Mouse (Mus musculus): ENCODE results near the gene Dnah7a. TPM values are rescaled to one million over a fixed set of nuclear protein-coding genes. Genes with fewer than 3 reads are reported as not detected.

Dnah7a gene
- polyA plus RNA-seq, 1 experiment from 2014 or later = 2.8 TPM

GRCm38 (mm10) chr1:53358988-53359387 is 347.6 kb downstream of the Dnah7a start:
- H3K4me3 ChIP-seq (replicated peaks) = no peak overlapping the region
- no peaks in the 10 kb centered on the region for H3K36me3 ChIP-seq
- H3K4me2 ChIP-seq (replicated peaks) = no peak overlapping the region
- H3K27ac ChIP-seq (replicated peaks) = no peak overlapping the region
- no peaks in the 10 kb centered on the region for H3K9me3 ChIP-seq (replicated peaks)
- no peaks in the 10 kb centered on the region for H3K27me3 ChIP-seq
- no peak for ATAC-seq (ENCODE audit: insufficient number of reproducible peaks, low FRiP score, low TSS enrichment, low read depth)
- H3K9ac ChIP-seq = no peak overlapping the region
- H3K4me1 ChIP-seq = no peaks in the 10 kb centered on the region

DNA sequence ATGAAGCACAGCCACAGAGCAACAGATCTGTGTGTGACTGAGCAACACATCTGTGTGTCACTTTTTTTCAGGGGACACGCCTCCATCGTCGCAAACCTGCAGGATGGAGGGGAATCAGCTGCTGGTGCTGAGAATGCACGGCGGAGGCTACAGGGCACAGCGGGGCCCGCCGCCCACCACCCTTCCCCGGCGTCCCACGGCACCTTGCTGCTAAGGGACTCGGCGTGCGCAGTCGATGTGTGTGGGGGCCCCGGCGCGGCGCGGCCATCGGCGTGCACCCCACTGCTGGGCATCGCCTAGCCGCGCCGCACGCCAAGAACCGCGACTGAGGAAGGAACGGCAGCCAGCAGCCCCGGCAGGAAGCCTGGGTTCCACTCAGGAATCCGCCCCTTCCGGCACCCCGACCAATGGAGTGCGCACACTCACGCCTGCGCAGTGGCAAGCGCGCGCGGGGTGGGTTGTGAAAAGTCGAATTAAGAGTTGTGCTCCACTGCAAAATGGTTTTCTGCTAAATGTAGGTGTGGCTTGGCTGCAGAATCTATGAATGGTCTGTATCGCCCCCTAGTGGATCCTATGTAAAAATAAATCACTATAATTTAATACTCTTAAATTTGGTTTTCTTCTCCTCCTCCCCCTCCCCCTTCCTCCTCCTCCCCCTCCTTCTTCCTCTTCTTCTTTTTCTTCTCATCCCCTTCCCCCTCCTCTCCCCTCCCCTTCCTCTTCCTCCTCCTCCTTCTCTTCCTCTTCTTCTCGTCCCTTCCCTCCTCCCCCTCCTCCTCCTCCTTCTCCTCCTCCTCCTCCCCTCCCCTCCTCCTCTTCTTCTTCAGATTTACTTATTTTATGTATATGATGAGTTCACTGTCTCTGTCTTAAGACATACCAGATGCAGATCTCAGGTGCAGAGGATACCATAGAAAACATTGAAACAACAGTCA is 354.0 kb downstream of the Dnah7a start, which contains the start of the genes Asdurf, Gm28551 and Asnsd1:
Gene Asdurf, minus strand, starts transcription at position 293 of the 935 bp plus-strand sequence.
Gene Gm28551, minus strand, starts transcription at position 341 of the 935 bp plus-strand sequence.
Gene Asnsd1, minus strand, starts transcription at position 426 of the 935 bp plus-strand sequence.
- peak within 1 kb of the TSS; percentile 85 for H3K9ac ChIP-seq
- no peaks in the 10 kb centered on the region for H3K27me3 ChIP-seq
- 0% methylated on average over 44 of the region's 44 CpGs for WGBS
- H3K36me3 ChIP-seq = peaks cover 15% of the 10 kb centered on the region
- peak; percentile 100 for ATAC-seq (ENCODE audit: insufficient number of reproducible peaks, low FRiP score, low TSS enrichment, low read depth)
- H3K9me3 ChIP-seq (replicated peaks) = no peaks in the 10 kb centered on the region
- 0 out of 2 replicates have a peak, but pooled peaks cover 3% of the 10 kb centered on the region for H3K4me1 ChIP-seq
- H3K4me2 ChIP-seq (replicated peaks) = peak within 1 kb of the TSS; percentile 49
- H3K27ac ChIP-seq (replicated peaks) = peak within 1 kb of the TSS; percentile 90
- H3K4me3 ChIP-seq (replicated peaks) = peak within 1 kb of the TSS; percentile 89

Small RNAs within 50 kb of the gene (microRNA-seq; reads per million reads assigned to microRNA genes)
- gene Gm25240 (ENCODE audit: borderline number of aligned reads) = not detected

Other genes with a start within 250 kb of the Dnah7a start
- 15.3 and 17.5 TPM in 2 replicates for gene Stk17b, start 78.4 kb upstream of the Dnah7a start, polyA plus RNA-seq (2015; fragmentation: Nextera tagmentation; extraction: Ambion mirVana)

All from embryonic facial prominence, embryonic 15.5 days (tissue).